7 mouse cellular contexts compared by ENCODE assay signal in the genomic region with DNA sequence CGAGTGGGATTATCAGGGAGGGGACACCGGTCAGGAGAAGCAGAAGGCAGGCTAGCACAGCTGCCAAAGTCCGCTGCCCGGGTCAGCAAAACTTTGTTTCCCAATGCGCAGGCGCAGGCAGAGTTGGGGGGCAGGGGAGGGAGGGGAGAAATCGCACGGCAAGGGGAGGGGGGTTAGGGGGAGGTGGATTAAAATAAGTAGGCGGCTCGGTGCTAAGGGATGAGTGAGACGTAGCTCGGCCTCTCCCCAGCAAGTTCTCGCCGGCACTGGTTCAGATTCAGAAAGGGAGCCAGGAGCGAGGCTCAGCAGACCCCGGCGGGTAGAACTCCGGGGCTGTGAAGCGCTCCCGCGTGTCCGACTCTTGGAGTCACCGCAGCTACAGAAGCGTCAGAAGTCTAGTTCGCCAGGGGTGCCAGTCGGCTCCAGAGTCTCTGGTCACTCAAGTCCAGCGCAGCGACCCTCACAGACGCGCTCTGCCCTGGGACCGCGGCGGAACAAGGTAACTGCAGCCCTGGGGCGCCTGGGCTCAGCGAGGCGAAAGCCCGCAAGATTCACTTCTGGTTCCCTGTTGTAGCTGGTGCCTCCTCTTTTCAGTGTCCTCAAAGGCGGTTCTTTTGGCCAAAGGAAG. TPM values are rescaled to one million over a fixed set of nuclear protein-coding genes. Genes with fewer than 3 reads are reported as not detected.
DNase-seq lines count a peak whose midpoint lies in the region; ATAC-seq lines count a peak whose summit lies in the region.

No protein-coding gene starts in this region.

- H3K4me1 ChIP-seq in forebrain, embryonic 11.5 days (replicated peaks; ENCODE audit: control insufficient read depth, insufficient read depth, low read length), result peaks cover 5% of the 10 kb centered on the region
- peaks cover 26% of the 10 kb centered on the region for H3K4me1 ChIP-seq in midbrain, embryonic 13.5 days (replicated peaks)

- ATAC-seq in forebrain, embryonic 11.5 days (replicated peaks; ENCODE audit: low FRiP score), result peak; percentile 56; the same call in 1 of the 2 replicates
- peak; percentile 67 for ATAC-seq in midbrain, embryonic 13.5 days

- intact Hi-C loops in heart, postnatal 25 days (cut with DNase I), result loop anchor here (5.0 to 10.0 kb wide), 2 partner anchors 320 to 963 kb away; no protein-coding TSS in a partner anchor

- peak; percentile 28 for DNase-seq in adrenal gland, postnatal 25 days
- DNase-seq in forebrain, embryonic 11.5 days (ENCODE audit: low spot score), result peak; percentile 73
- peak; percentile 28 for DNase-seq in heart, postnatal 25 days (ENCODE audit: low spot score)
- DNase-seq in kidney, postnatal 4 days, result peak; percentile 52 to 75
- no peak for DNase-seq in T-cell, adult 2 months (ENCODE audit: low spot score)
- no peak for DNase-seq in right cerebral cortex, adult 2 months (ENCODE audit: low spot score in 2 of 2)

- H3K4me3 ChIP-seq in forebrain, embryonic 11.5 days (ENCODE audit: low read depth, low read length), result peak overlapping the region; percentile 33
- peak overlapping the region; percentile 35 for H3K4me3 ChIP-seq in midbrain, embryonic 13.5 days (replicated peaks)

- under 1% methylated on average over 38 of the region's 38 CpGs for WGBS in forebrain, embryonic 11.5 days
- under 1% methylated on average over 37 of the region's 38 CpGs for WGBS in midbrain, embryonic 13.5 days

- no peaks in the 10 kb centered on the region for H3K36me3 ChIP-seq in forebrain, embryonic 11.5 days (ENCODE audit: control insufficient read depth, insufficient read depth, low read length)
- no peaks in the 10 kb centered on the region for H3K36me3 ChIP-seq in midbrain, embryonic 13.5 days

- no peak overlapping the region for H3K27ac ChIP-seq in forebrain, embryonic 11.5 days (ENCODE audit: low read depth, low read length)
- no peak overlapping the region for H3K27ac ChIP-seq in midbrain, embryonic 13.5 days

- H3K9me3 ChIP-seq in forebrain, embryonic 11.5 days (ENCODE audit: control insufficient read depth, low read length), result no peaks in the 10 kb centered on the region
- no peaks in the 10 kb centered on the region for H3K9me3 ChIP-seq in midbrain, embryonic 13.5 days

- peak overlapping the region; percentile 54 for H3K4me2 ChIP-seq in forebrain, embryonic 11.5 days (ENCODE audit: low read depth, low read length, severe bottlenecking)
- peak overlapping the region; percentile 55 for H3K4me2 ChIP-seq in midbrain, embryonic 13.5 days (replicated peaks)

- peaks cover 86% of the 10 kb centered on the region for H3K27me3 ChIP-seq in forebrain, embryonic 11.5 days (ENCODE audit: control insufficient read depth, insufficient read depth, low read length)
- H3K27me3 ChIP-seq in midbrain, embryonic 13.5 days, result peaks cover 97% of the 10 kb centered on the region

- no peak overlapping the region; the same call in 1 of the 2 replicates for H3K9ac ChIP-seq in forebrain, embryonic 11.5 days (ENCODE audit: low read length)
- no peak overlapping the region; the same call in 1 of the 2 replicates for H3K9ac ChIP-seq in midbrain, embryonic 13.5 days (replicated peaks)

RNA-seq across cellular contexts. Expression of gene Osr1, which starts 4.4 kb away (rescaled TPM):
- 1.0 and 2.1 TPM in 2 replicates for total RNA-seq in adrenal gland, postnatal 25 days (2021)
- 7.7 and 9.5 TPM in 2 replicates for polyA plus RNA-seq in forebrain, embryonic 11.5 days (2014; fragmentation: Nextera tagmentation; extraction: Ambion mirVana)
- 1 to 10 TPM; 3.0 to 5.6 TPM for total RNA-seq in heart, postnatal 25 days (2021)
- 7.8 and 9.2 TPM in 2 replicates for polyA plus RNA-seq in midbrain, embryonic 13.5 days (2015; fragmentation: Nextera tagmentation; extraction: Ambion mirVana)

Comparison
In these comparisons a context has a peak if more than half of its experiments do, and no peak if none do; other contexts are left out.
1. DNase-seq: peak in adrenal gland, postnatal 25 days (single experiment), forebrain, embryonic 11.5 days (single experiment), heart, postnatal 25 days (single experiment) and kidney, postnatal 4 days (2 of 2); none in T-cell, adult 2 months (single experiment) and right cerebral cortex, adult 2 months (0 of 2).